Mouse (Mus musculus): ENCODE results near the gene Plcg2. TPM values are rescaled to one million over a fixed set of nuclear protein-coding genes. Genes with fewer than 3 reads are reported as not detected.

The Plcg2 gene
- total and polyA plus RNA-seq, 2 experiments from 2014 or later = 1.1 to 1.8 TPM

- H3K9me3 ChIP-seq (ENCODE audit: low read length) = no peaks in the 10 kb centered on the region
- no peak for DNase-seq
- no peaks in the 10 kb centered on the region for H3K4me1 ChIP-seq (ENCODE audit: insufficient read depth)
- TF ChIP-seq CTCF (IDR thresholded peaks at IDR 0.05; ENCODE audit: low read depth) = no peak
- WGBS = 78% methylated on average over 7 of the region's 7 CpGs
- no peak overlapping the region for H3K4me3 ChIP-seq (ENCODE audit: low read depth, low read length)
- no peak overlapping the region for H3K4me2 ChIP-seq (ENCODE audit: low read depth)
- H3K9ac ChIP-seq = no peak overlapping the region
- H3K27me3 ChIP-seq (ENCODE audit: insufficient read depth, low read length) = no peaks in the 10 kb centered on the region
- no peaks in the 10 kb centered on the region for H3K36me3 ChIP-seq (ENCODE audit: insufficient read depth)
- no peak for ATAC-seq
- no peak overlapping the region for H3K27ac ChIP-seq (ENCODE audit: low read depth, low read length)
Measured at GRCm38 (mm10) chr8:117537751-117538150, 39.7 kb downstream of the Plcg2 start.

- Histone ChIP-seq H3K9me3 (ENCODE audit: low read length) (no peaks in the 10 kb centered on the region), H3K4me3 (ENCODE audit: low read depth, low read length) (no peak overlapping the region), H3K4me2 (ENCODE audit: low read depth) (no peak overlapping the region), H3K9ac (no peak overlapping the region), H3K27ac (ENCODE audit: low read depth, low read length) (no peak overlapping the region), H3K36me3 (ENCODE audit: insufficient read depth) (no peaks in the 10 kb centered on the region), H3K27me3 (ENCODE audit: insufficient read depth, low read length) (no peaks in the 10 kb centered on the region), H3K4me1 (ENCODE audit: insufficient read depth) (no peaks in the 10 kb centered on the region)
- ATAC-seq = no peak
- no peak for TF ChIP-seq CTCF (IDR thresholded peaks at IDR 0.05; ENCODE audit: low read depth)
- no peak for DNase-seq
Measured at GRCm38 (mm10) chr8:117542951-117543350, 44.9 kb downstream of the Plcg2 start.

GRCm38 (mm10) chr8:117543789-117544188, 45.7 kb downstream of the Plcg2 start:
- no peak for ATAC-seq
- 90% methylated on average over 6 of the region's 6 CpGs for WGBS

GRCm38 (mm10) chr8:117545043-117545442, 47.0 kb downstream of the Plcg2 start:
- ATAC-seq = no peak
- Histone ChIP-seq H3K4me1 (ENCODE audit: insufficient read depth) (no peaks in the 10 kb centered on the region), H3K9ac (no peak overlapping the region), H3K4me3 (ENCODE audit: low read depth, low read length) (no peak overlapping the region), H3K36me3 (ENCODE audit: insufficient read depth) (no peaks in the 10 kb centered on the region), H3K4me2 (ENCODE audit: low read depth) (no peak overlapping the region), H3K27me3 (ENCODE audit: insufficient read depth, low read length) (no peaks in the 10 kb centered on the region), H3K27ac (ENCODE audit: low read depth, low read length) (no peak overlapping the region), H3K9me3 (ENCODE audit: low read length) (no peaks in the 10 kb centered on the region)
- WGBS = 52% methylated on average over 8 of the region's 8 CpGs
- no peak for TF ChIP-seq CTCF (IDR thresholded peaks at IDR 0.05; ENCODE audit: low read depth)
- no peak for DNase-seq

More at GRCm38 (mm10) chr8:117543789-117544188, 45.7 kb downstream of the Plcg2 start:
- Histone ChIP-seq H3K4me2 (ENCODE audit: low read depth) (no peak overlapping the region), H3K27me3 (ENCODE audit: insufficient read depth, low read length) (no peaks in the 10 kb centered on the region), H3K36me3 (ENCODE audit: insufficient read depth) (no peaks in the 10 kb centered on the region), H3K4me3 (ENCODE audit: low read depth, low read length) (no peak overlapping the region), H3K9ac (no peak overlapping the region), H3K4me1 (ENCODE audit: insufficient read depth) (no peaks in the 10 kb centered on the region), H3K9me3 (ENCODE audit: low read length) (no peaks in the 10 kb centered on the region), H3K27ac (ENCODE audit: low read depth, low read length) (no peak overlapping the region)
- DNase-seq = no peak
- no peak for TF ChIP-seq CTCF (IDR thresholded peaks at IDR 0.05; ENCODE audit: low read depth)

GRCm38 (mm10) chr8:117546386-117546785, 48.3 kb downstream of the Plcg2 start:
- Histone ChIP-seq H3K27ac (ENCODE audit: low read depth, low read length) (no peak overlapping the region), H3K4me1 (ENCODE audit: insufficient read depth) (no peaks in the 10 kb centered on the region), H3K9ac (no peak overlapping the region), H3K9me3 (ENCODE audit: low read length) (no peaks in the 10 kb centered on the region), H3K36me3 (ENCODE audit: insufficient read depth) (no peaks in the 10 kb centered on the region), H3K27me3 (ENCODE audit: insufficient read depth, low read length) (no peaks in the 10 kb centered on the region), H3K4me3 (ENCODE audit: low read depth, low read length) (no peak overlapping the region), H3K4me2 (ENCODE audit: low read depth) (no peak overlapping the region)
- WGBS = 84% methylated on average over 5 of the region's 5 CpGs
- no peak for ATAC-seq
- TF ChIP-seq CTCF (IDR thresholded peaks at IDR 0.05; ENCODE audit: low read depth) = no peak
- no peak for DNase-seq

- Histone ChIP-seq H3K4me3 (ENCODE audit: low read depth, low read length) (no peak overlapping the region), H3K9ac (no peak overlapping the region), H3K9me3 (ENCODE audit: low read length) (no peaks in the 10 kb centered on the region), H3K4me1 (ENCODE audit: insufficient read depth) (no peaks in the 10 kb centered on the region), H3K27me3 (ENCODE audit: insufficient read depth, low read length) (no peaks in the 10 kb centered on the region), H3K36me3 (ENCODE audit: insufficient read depth) (no peaks in the 10 kb centered on the region), H3K27ac (ENCODE audit: low read depth, low read length) (no peak overlapping the region), H3K4me2 (ENCODE audit: low read depth) (no peak overlapping the region)
- no peak for ATAC-seq
- no peak for TF ChIP-seq CTCF (IDR thresholded peaks at IDR 0.05; ENCODE audit: low read depth)
- 90% methylated on average over 5 of the region's 5 CpGs for WGBS
- no peak for DNase-seq
Measured at GRCm38 (mm10) chr8:117547945-117548344, 49.9 kb downstream of the Plcg2 start.

GRCm38 (mm10) chr8:117548453-117548852, 50.4 kb downstream of the Plcg2 start:
- H3K27ac ChIP-seq (ENCODE audit: low read depth, low read length) = no peak overlapping the region
- no peaks in the 10 kb centered on the region for H3K36me3 ChIP-seq (ENCODE audit: insufficient read depth)
- DNase-seq = no peak
- H3K4me1 ChIP-seq (ENCODE audit: insufficient read depth) = no peaks in the 10 kb centered on the region
- no peaks in the 10 kb centered on the region for H3K9me3 ChIP-seq (ENCODE audit: low read length)
- no peak overlapping the region for H3K4me2 ChIP-seq (ENCODE audit: low read depth)
- no peak overlapping the region for H3K9ac ChIP-seq
- no peak for TF ChIP-seq CTCF (IDR thresholded peaks at IDR 0.05; ENCODE audit: low read depth)
- no peak for ATAC-seq
- WGBS = 93% methylated on average over 4 of the region's 4 CpGs
- no peak overlapping the region for H3K4me3 ChIP-seq (ENCODE audit: low read depth, low read length)
- H3K27me3 ChIP-seq (ENCODE audit: insufficient read depth, low read length) = no peaks in the 10 kb centered on the region

- Histone ChIP-seq H3K9me3 (ENCODE audit: low read length) (no peaks in the 10 kb centered on the region), H3K4me1 (ENCODE audit: insufficient read depth) (no peaks in the 10 kb centered on the region), H3K9ac (no peak overlapping the region), H3K36me3 (ENCODE audit: insufficient read depth) (no peaks in the 10 kb centered on the region), H3K4me3 (ENCODE audit: low read depth, low read length) (no peak overlapping the region), H3K4me2 (ENCODE audit: low read depth) (no peak overlapping the region), H3K27ac (ENCODE audit: low read depth, low read length) (no peak overlapping the region), H3K27me3 (ENCODE audit: insufficient read depth, low read length) (no peaks in the 10 kb centered on the region)
- 94% methylated on average over 5 of the region's 5 CpGs for WGBS
- no peak for TF ChIP-seq CTCF (IDR thresholded peaks at IDR 0.05; ENCODE audit: low read depth)
- no peak for ATAC-seq
- no peak for DNase-seq
Measured at GRCm38 (mm10) chr8:117550529-117550928, 52.4 kb downstream of the Plcg2 start.

Measured in forebrain, postnatal 0 days (tissue).